Mouse (Mus musculus) frontal cortex, postnatal 14 days (tissue): Measurements from ENCODE around the gene 6030458C11Rik.

Source experiments
- DNase-seq, 2 experiments: peaks; one replicate each; pipeline ENCODE4 v3.0.0; 2022; ENCODE audit warnings: low spot score in 2 of 2

6030458C11Rik gene

DNA sequence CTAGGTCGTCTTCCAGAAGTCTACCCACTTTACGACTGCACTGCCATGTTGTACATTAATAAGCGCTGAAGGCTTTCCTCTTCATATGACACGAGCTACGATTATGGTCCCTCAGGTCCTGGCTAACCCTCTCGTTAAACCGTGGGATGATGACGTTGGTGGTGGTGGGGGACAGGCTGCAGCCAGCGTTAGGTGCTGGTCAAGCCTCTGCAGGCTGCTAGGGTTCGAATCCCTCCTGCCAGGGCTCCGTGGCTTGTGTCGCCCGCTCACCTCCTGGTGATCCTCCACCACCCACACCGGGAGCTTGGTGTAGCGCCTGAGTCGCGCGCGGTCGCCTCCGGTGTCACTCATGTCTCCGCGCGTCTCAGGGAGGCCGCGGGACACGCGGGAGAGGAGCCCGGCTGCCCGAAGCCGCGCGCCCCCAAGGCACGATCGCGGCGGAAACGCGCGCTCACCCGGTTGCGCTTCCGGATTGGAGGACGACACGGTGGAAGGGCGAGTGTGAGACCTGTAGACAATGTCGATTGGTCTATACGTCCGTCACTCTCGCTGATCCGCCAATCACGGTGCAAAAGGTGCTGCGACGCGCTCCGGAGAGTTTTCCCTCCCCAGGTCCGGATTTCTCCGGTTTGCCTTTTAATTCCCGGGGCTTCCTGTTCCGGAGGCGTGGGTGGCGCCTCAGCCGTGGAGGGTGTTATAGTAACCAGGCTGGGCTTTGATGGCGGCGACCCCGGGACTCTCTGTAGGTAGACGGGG, at the start of gene 6030458C11Rik, which contains the start of gene Drosha:
Gene 6030458C11Rik, minus strand, starts transcription at position 453 of the 756 bp plus-strand sequence.
Gene Drosha, plus strand, starts transcription at position 619 of the 756 bp plus-strand sequence.
- peak; percentile 96 to 99 for DNase-seq

DNA sequence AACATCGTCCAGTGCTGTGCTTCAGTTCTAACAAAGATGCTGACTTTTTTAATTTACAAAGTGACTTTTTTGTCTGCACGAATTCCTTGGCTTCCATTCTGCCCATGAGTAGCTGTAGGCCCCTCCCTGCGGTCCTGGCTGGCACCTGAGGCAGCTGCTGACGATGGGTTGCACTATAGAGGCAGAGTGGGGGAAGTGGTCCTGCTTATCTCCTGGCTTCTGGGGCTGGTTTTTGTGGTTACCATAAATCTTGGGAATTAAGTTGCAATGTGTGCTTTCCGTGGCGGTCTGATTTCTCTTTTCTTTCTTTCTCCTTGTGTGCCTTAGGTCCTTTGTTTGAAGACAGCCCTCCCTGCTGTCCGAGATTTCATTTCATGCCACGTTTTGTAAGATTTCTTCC, 42.8 kb upstream of the 6030458C11Rik start:
- DNase-seq = no peak

- no peak for DNase-seq
These were observed 41.3 kb upstream of the 6030458C11Rik start for GRCm38 (mm10) chr15:12865595-12866314.

- no peak for DNase-seq
These were observed 39.2 kb upstream of the 6030458C11Rik start for GRCm38 (mm10) chr15:12863669-12864068.

GRCm38 (mm10) chr15:12862061-12862460, 37.6 kb upstream of the 6030458C11Rik start:
- no peak for DNase-seq

DNA sequence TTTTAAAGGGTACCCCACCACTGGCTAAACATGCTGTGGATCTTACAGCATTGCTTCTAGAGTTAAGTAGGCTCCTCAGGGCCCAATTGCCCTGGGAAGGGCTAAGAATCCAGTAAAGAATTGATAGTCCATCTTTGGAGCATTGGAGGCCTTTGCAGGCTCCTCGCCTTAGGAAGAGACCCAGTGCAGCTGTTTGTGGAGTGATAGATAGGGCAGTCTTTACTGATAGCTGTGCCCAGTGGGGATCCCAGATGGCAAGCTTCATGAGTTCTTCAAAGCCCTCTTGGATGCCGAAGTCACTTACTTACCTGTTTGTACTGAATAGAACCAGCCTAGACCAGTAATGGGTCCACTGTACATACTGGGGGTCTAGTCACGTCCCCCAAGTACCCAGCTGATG, 34.2 kb upstream of the 6030458C11Rik start:
- no peak for DNase-seq

DNA sequence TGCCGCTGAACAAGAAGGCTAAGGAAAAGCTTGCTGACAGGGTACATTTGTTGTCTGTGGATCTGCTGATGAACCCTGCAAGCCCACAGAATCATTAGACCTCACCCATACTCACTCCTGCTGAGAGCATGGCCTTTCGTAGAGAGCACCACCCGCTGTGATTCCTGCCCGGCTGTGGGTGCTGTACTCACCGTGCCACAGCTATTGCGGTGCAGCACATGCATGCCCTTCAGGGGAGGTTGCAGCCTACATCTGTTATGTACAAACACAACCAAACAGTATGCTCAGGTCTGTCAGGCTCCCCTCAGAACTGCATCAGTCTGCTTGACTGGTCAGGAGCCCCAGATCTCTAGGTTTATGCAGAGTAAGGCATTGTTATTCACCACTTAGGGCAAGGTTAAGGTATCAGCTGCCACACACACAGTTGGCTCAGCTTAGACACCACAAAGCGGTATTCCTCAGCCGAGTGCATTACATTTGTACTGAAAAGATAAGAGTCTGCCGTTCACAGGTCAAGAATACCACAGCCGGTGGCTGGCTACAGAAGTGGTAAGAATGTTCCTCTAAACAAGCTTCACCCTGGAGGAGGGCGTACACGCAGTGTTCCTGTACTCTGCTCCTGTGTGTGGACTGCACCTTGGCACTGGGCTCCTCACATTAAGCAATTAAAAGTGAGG, 33.5 kb upstream of the 6030458C11Rik start:
- no peak for DNase-seq

- DNase-seq = no peak
These were observed 32.3 kb upstream of the 6030458C11Rik start for GRCm38 (mm10) chr15:12856780-12857179.

GRCm38 (mm10) chr15:12853471-12853870, 29.0 kb upstream of the 6030458C11Rik start:
- DNase-seq = no peak

GRCm38 (mm10) chr15:12849373-12849772, 24.9 kb upstream of the 6030458C11Rik start:
- DNase-seq = no peak

GRCm38 (mm10) chr15:12848196-12848975, 23.9 kb upstream of the 6030458C11Rik start:
- no peak for DNase-seq

DNA sequence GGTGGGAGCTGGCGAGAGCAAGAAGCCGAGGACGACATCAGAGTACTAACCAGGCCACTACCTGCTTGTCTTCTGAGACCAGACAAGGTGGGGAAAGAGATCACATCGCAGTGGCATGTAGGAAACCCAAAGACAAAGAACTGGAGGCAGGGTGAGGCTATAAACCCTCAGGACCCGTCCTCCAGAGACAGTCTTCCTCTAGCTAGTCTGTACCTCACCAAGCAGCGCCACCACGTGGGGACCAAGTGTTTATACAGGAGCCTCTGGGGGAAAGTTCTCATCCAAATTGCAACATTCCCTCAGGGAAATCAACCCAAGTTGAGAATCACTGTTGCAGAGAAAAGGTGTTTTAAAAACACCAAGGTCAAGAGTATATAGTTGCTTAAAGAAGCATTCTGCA, 18.4 kb upstream of the 6030458C11Rik start:
- DNase-seq = no peak

DNA sequence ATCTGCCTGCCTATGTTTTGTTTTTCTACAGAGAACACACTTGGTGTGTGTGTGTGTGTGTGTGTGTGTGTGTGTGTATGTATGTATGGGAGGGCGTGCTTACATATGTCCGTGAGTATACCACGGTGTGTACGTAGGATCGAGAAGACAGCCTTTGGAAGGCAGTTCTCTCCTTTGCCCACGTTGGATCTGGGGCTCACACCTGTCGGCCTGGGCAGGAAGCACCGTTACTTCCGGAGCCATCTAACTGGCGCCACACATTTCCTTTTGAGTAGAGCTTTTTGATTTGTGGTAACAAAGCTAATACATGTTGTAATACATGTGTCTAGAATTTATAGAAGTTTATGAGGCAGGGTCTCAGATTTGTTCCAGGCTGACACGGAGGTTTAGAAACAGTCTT, 16.3 kb upstream of the 6030458C11Rik start:
- no peak for DNase-seq

- DNase-seq = no peak
These were observed 9.8 kb upstream of the 6030458C11Rik start for GRCm38 (mm10) chr15:12834231-12834630.

DNA sequence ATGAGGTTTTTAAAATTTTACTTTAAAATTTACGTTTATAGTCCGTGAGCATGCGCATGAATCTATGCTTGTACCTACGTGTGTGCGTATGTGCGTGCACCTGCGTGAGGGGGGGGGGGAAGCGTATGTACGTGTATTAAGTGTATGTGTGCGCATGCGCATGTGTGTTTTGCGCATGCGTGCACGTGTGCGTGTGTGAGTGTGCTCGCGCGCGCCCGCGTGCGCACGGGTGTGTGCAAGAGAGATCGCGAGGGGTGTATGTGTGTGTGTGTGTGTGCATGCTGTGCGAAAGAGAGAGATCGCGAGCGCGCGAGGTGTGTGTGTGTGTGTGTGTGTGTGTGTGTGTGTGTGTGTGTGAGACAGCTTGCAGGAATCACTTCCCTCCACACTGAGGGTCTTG, 8.9 kb upstream of the 6030458C11Rik start:
- no peak for DNase-seq

- no peak for DNase-seq
These were observed 8.2 kb upstream of the 6030458C11Rik start for GRCm38 (mm10) chr15:12832599-12832998.

- no peak for DNase-seq
These were observed 5.4 kb upstream of the 6030458C11Rik start for GRCm38 (mm10) chr15:12829878-12830277.

GRCm38 (mm10) chr15:12825408-12825807, 959 bp upstream of the 6030458C11Rik start:
- no peak for DNase-seq

DNA sequence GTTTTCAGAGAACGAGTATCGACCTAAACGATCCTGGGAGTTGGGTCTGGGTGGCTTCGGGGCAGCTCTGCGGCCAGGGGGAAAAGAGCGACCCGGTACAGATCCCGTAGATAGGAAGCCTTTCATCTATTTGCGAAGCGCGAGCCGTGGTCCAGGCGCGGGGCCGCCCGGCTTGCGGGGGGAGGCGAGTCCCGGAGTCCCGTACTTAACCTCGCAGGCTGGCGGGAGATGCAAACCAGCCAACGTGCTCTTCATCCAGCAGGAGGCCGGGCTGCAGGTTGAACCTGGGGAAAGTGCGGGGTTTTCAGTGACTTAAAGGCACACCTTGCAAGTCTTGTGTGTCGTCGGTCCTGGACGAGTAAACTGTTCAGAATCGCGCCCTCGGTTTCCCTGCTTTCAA, 516 bp upstream of the 6030458C11Rik start:
- no peak for DNase-seq

GRCm38 (mm10) chr15:12823455-12824119, 862 bp downstream of the 6030458C11Rik start:
- no peak for DNase-seq
